Mouse (Mus musculus): ENCODE data around the gene Fktn.

DNA sequence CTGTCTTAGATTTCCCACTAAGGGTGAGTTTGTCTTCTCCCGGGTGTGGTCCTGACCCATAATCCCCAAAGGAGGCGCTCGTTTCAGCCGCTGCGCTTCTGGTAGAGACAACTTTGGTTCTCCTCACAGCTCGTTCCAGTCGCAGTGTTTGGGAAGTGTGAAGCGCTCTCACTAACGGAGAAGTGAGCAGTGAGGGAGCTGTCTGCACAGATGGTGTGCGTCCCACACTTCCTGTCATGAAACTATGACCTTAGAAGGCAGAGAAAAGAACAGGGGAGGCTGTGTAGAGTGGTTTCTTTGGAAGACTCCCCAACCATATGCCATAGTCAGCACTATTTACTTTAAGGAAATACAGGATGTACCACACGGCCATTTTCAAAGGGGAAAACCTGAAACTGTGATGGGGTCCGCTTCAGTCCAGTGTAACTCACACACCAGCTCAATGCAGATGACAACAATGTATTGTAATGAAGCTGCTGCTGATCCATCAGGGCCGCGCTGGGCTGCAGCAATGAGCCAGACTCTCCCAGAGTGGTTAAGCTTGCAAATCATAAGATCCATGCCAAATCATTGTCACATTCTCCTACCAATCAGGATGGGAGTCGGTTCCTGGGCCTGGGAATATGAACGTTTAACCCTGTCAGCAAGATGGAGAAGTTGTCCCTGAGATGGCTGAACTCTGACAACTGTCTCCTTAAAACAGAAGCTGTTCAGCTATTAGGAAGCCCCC is 36.8 kb downstream of the Fktn start:
- TF ChIP-seq CTCF (IDR thresholded peaks at IDR 0.05; ENCODE audit: borderline replicate concordance, insufficient read depth, low read depth, low read length) (no peak), POLR2A (IDR thresholded peaks at IDR 0.05; ENCODE audit: borderline replicate concordance, insufficient read depth, low read length) (no peak)

Data from cerebellum, adult 2 months (tissue).